Mouse (Mus musculus): Measurements from ENCODE around the gene Ldb1.

Gene Ldb1

DNA sequence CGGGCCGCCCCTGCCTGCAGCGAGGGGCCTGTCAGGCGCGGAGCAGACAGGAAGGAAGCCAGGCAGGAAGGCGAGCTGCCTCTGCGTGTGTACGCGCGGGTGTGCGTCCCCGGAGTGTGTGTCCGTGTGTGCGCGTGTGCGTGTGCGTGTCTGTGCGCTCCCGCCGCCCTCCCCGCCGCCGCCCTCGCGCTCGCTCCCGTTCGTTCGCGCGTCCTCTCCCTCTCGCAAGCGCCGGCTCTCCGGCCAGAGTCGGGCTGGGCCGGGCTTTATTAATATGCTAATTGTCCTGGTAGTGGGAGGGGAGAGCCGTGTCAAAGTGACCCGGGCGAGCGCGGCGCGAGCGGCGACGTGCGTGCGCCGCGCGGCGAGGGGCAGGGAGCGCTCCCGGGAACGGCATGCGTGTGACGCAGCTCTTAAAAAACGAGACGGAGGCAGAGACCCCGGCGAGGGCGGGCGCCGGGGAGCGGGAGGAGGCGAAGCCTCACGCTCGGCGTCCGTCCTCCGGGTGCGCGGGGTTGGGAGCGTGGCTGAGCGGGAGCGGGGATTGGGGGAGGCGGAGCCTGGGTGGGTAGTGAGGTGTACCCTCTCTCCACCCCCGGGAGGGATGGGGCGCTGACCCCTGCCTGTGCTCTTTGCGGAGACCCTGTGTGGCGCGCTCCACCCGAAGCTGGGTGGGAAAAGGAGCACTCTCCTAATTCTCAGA lies at the start of gene Ldb1:
Gene Ldb1, minus strand, starts transcription at position 222 of the 703 bp plus-strand sequence.
- peak; percentile 75 for DNase-seq

DNA sequence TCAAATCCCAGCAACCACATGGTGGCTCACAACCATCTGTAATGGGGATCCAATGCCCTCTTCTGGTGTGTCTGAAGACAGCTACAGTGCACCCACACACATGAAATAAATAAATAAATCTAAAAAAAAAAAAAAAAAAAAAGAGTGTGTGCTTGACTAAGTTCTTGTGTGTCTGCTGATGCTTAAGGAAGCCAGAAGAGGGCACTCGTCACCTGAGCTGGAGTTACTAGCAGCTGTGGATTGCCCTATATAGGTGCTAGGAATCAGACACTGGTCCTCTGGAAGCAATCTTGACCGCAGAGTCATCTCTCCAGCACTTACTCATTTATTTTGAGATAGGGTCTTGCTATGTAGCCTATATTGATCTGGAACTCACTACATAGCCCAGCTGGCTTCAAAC lies 49.1 kb upstream of the Ldb1 start:
- no peak for DNase-seq

DNA sequence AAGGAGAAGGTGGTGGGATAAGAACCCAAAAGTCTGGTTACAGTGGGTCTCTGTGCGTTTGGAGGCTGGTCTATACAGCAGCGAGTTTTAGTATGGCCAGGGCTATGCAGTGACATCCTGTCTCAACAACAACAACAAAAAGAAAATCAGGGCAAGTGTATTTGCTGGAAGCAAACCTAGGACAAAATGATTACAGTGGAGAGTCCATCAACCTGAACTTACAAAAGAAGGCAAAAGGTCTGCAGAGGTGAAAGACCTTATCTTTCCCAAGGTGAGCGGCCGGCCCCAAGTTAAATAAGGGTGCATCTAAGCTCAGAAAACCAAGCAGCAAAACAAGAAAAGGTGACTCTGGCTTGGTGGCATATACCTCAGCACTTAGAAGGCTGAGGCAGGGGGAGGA lies 46.6 kb upstream of the Ldb1 start:
- DNase-seq: no peak

DNA sequence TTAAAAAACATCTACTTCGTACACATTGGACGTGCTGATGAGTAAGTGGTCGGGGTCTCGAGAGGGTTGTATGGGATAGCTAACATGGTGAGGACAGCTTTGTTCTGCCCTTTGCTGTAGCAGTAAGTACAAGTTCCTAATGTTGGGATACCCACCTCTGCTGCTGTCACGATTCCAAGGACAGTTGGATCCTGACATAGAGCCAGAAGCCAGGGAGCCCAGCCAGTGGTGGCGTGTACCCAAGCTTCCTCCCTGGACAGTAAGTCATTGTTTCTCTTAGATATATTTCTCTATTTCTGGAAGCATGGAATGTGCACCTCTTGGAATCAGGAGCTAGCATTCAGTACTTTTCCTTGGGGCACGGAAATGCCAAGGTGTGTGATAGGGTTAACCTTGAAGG lies 42.9 kb upstream of the Ldb1 start:
- DNase-seq: no peak

DNA sequence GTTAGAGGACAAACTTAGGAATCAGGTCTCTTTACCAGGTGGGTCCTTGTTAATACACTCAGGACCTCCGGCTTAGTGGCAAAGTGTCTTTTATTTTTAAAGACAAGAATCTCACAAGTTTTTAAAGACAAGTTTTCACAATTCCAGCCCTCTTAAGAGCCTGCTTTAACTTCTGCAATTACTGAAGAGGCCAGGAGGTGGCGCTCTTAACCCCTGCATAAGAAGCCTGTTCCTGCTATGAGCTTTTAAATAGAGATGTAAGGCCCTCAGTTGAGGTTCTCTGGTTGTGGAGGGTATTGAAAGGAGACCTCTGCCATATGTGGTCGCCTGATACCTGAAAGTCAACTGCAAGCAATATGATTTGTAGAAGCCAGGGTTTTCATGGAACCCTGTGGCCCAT lies 41.3 kb upstream of the Ldb1 start:
- DNase-seq: peak; percentile 48

DNA sequence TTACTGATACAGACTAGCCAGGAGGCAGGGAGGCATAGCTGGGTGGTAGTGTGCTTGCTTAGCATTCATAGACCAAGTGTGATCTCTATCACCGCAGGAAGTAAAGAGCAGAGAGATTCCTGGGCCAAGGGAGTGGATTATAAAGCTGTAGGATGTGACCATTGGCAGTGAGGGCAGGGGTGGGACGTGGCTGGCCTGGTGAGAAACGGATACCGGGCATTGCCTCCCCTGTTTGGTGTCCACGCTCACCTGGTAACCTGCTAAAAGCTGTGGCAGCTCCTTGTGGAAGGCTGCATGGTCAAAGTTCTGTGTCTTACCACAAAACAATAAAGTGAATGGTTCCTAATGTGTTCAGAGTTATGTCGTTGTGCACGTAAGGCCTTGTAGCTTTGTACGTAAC lies 40.2 kb upstream of the Ldb1 start:
- DNase-seq: no peak

DNA sequence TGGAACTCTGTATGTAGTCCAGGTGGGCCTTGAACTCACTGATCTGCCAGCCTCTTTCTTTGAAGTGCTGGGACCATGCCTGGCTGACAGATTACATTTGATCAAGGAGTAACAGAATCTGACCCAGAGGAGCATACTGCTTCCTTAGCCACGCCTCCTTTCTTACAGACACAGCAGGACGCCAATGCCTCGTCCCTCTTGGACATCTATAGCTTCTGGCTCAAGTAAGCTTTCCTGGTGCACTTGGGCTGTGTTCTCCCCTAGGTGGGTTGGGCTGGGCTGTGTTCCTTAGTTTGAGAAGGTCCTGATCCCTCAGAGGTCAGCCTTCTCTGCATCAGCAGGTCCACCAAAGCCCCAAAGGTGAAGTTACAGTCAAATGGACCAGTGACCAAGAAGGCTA lies 33.5 kb upstream of the Ldb1 start:
- no peak for DNase-seq

DNA sequence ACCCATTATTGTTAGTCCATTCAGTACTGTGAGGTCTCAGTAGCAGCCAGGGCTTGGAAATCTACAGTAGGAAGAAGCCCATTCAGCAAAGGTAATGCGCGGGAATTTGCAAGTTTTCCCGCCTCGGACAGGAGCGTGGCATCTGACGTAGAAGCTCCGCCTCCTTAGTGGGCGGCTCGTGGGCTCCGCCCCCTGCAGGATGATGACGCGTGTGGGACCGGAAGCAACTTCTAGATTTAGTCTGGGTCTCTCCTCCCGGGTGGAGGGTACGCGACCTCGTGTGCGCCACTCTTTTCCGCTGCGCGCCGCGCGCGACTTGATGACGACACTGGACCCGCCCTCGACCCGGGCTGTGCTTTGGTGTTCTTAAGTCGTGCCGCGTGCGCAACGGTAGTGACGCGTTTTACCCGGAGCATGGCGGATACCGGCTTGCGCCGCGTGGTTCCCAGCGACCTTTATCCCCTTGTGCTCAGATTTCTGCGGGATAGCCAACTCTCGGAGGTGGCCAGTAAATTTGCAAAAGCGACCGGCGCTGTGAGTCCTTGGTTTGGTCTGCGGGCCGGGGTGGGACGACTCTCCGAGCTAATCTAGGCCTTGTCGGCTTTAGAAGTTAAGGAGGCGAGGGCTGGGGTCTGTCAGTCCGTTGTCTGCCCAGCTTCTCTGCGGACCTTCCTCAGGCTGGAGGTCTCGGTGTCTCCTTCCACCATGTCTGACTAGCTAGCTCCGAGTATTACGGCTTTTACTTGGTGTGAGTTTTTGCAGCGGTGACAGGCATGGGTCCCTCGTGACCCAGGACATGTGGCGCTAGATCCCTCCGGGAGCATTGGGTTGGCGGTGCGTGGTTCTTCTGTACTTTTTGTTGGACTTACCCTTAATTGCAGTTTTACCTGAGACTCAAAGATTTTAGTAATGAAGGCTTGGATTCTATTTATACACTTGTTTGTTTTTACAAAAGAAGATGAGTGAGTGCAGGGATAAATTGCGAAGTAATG lies 30.9 kb upstream of the Ldb1 start, which contains the start of gene Nolc1:
Gene Nolc1, plus strand, starts transcription at position 248 of the 992 bp plus-strand sequence.
- peak; percentile 99 for DNase-seq

DNA sequence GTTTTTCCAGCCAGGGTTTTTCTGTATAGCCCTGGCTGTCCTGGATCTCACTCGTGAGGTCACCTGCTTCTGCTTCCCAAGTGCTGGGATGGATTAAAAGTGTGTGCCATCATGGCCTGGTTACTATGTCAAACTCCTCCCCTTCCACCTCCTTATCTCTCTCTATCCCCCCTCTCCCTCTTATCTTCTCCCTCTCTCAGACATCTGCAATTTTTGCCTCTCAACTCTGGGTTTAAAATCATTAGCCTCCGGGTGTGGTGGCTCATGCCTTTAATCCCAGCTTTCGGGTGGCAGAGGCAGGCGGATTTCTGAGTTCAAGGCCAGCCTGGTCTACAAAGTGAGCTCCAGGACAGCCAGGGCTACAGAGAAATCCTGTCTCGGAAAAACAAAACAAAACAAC lies 29.3 kb upstream of the Ldb1 start:
- no peak for DNase-seq

DNA sequence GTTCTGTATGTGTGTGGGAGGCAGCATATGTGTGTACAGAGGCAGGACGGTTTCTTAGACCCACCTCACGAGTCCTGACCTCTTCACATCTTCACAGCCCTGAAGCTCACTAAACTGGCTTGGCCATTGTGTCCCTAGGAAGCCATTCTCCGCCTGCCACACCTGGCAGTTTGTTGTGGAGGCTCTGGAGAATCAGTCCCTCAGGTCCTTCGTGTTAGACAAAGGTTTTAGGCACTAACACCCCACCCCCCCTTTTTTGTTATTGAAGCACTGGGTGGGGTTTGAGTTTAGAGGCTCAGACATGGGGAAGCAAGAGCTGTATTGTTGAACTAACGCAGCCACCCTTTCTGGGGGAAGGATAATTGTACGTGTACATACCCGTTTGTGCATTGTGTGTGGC lies 28.3 kb upstream of the Ldb1 start:
- no peak for DNase-seq

DNA sequence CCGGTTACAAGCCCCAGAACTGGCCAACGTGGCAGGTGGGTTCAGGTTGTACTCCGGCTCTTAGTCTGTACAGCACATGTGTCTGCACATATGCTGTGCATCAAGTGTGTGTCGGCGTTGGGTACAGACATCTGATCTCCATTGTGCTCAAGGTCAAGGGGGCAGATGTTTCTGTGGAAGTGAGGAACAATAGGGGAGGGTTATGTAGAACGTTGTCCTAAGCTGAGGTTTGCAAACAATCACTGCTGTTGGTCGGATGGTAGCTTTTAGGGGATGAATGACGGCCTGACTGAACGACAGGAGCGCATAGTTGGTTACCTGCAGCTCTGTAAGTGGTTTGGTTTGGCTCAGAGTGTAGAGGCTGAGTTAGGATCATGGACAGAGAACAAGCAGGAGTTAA lies 23.0 kb upstream of the Ldb1 start:
- DNase-seq: no peak

DNA sequence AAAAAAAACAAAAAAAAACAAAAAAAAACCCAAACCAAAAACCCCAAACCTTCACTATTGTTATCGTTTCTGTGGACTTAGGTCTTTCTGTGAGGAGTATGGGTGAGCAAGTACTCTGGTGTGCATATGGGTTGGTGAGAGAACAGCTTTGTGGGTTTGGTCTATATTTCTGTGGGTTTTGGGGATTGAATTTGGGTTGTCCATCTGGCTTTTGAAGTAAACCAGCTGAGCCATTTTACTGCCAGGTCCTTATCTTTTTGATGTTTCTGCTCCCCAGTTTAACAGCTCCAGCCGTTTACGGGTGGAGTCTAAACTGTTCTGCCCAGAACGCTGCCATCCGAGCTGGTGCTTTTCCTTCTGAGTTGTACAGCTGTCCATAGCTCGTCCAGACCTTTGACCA lies 15.8 kb upstream of the Ldb1 start:
- no peak for DNase-seq

DNA sequence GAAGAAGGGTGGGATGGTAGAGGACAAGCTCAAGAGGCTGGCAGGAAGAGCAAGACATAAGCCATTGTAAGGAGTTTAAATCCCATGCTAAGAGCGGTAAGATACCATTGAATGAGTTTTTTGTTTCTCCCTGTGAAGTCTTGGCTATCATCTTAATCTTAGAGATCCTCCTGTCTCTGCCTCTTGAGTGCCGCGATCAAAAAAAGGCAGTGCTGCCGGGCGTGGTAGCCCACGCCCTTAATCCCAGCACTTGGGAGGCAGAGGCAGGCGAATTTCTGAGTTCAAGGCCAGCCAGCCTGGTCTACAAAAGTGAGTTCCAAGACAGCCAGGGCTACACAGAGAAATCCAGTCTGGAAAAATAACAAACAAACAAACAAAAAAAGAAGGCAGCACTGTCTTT lies 13.5 kb upstream of the Ldb1 start:
- no peak for DNase-seq

DNA sequence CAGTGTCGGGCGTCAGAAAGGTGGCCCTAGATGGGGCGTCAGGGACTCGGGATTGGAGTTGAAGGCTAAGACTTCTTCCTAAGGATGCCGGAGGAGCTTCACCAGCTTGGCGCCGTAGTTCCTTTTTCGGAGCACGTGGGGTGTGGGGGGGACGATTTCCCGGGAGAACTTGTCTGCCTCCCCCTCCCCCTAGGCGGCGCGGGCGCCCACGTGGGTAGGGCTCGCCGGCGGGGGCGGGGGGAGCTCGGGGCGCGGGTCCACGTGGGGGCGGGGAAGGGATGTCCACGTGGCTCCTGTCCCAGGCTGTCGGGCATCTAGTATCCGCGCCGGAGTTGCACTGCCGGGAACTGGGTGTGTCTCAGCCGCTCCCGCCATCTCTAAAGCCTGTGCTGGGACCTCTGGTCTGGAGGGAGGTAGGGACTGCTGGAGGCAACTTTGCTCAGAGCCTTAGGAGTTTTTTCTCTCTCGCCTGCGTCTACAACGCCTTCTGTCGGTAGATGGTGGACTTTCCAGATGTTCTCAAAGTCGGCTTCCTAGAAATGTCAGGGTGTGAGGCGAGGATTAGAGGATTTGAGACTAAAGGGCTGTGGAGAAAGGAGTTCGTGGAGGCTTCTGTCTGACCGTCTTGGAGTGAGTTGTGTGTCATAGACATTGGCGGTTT lies 12.1 kb upstream of the Ldb1 start:
- peak; percentile 76 for DNase-seq

DNA sequence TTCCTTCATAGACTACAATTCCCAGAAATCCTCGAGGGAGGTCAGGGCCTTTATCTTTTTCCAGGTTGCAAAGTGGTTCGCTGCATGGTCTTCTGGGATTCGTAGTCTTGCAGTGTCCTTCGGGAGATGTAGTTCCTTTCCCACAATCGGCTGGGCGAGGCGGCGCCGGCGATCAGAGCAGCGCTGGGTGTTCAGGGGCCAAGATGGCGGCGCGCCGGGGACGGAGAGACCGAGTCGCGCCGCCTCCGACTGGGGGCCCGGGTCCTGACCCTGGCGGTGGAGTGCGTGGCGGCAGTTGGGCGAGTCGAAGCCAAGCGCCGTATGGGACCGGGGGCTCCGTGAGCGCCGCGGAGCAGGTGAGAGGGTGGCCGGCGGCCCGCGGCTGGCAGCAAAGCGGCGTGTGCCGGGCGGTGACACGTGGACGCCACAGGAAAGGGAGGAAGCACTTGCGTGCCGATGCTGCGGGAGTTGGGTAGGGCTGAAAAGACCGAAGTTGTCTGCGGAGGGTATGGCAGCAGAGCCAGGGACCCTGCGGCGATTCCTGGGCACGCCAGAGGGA lies 11.5 kb upstream of the Ldb1 start:
- DNase-seq: peak; percentile 91

DNA sequence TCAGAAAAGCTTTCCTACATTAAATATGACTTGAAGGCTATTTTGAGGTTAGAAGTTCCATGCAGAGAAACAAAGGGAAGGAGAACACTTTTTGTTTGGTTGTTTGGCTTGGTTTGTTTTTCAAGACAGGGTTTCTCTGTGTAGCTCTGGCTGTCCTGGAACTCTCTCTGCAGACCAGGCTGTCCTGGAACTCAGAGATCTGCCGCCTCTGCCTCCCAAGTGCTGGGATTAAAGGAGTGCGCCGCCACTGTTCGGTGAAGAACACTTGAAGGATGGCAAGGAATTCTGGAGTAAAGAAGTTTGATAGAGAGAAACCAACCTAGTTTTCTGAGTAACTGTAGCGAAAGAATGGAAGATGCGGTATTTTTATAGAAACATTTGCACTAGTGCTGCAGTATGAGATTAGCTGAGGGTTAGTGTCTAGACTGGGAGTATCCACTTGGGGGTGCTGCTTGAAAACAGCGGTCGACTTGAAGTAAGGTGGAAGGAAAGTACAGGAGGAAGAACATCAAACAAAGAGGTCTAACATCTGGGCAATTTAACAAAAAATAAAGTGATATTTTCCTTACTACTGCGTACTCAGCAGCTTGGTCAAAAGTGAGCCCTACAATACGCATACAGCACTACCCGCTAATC lies 10.9 kb upstream of the Ldb1 start:
- no peak for DNase-seq

DNA sequence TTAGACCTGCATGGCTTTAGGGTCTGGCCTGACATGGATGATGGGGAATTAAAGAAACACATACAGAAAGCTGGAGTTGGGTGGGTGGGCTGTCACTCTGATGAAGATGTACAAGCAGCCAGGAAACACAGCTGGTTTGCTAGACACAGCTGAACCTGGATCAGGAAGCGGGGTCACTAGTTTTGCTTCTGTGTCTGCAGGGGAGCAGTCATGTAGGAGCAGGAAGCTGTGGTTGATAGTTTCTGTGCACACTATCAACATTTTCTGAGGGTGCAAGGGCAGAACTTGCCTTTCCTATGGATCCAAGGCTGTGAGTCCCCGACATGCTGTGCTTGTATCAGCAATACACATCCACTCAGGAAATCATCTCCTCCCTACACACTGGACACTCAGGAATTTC lies 5.4 kb upstream of the Ldb1 start:
- peak; percentile 60 for DNase-seq

DNA sequence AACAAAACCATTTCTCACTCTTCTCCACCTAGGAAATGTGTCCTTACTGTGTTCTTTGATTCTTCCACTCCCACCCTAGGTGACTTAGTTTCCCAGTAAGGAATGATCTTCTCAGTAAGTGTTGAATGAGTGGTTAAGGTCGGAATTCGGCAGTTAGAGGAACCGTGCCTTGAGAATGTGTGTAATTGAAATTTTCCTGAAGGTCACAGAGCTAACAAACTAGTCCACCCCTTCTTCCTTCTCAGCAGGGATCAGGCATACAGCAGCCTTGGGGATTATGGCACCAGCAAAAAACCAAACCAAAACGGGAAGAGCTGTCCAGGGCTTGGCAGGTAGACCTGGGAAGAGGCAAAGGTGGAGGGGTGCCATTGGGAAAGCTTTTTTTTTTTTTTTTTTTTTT lies 4.1 kb upstream of the Ldb1 start:
- no peak for DNase-seq

DNA sequence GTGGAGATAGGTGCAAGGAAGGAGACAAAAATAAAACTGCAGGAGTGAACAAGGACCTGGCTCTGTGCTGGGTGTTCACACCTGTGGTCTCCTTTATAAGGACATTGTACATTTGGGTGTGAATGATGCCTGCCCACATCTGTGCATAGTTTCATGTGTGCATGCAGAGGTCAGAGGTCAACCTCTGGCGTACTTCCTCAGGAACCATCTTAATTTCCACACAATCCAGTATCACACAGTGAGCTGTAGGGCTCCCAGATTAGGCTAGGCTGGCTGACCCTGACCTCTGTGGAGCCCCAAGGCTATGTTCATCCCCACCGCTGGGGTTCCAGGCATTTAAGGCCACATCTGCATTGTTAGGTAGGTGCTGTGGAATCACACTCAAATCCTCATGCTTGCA lies 2.4 kb upstream of the Ldb1 start:
- DNase-seq: no peak

DNA sequence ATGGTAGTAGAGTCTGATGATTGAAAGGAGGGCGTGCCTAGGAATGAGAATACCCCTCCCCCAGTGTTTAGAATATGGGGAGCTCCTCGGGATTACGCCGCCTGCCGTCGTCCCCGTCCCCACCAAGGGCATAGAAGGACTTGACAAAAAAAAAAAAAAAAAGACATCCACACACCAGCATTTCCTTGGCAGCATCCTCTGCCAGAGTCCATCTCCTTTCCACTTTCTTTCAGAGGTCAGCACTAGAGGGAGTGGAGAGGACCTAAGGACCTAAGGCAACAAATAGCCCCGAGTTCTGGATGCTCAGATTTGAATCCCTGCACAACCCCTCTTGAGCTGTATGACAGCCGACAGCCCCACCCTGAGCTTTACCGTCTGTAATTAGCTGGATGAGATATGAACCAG lies 1.6 kb upstream of the Ldb1 start:
- no peak for DNase-seq

DNA sequence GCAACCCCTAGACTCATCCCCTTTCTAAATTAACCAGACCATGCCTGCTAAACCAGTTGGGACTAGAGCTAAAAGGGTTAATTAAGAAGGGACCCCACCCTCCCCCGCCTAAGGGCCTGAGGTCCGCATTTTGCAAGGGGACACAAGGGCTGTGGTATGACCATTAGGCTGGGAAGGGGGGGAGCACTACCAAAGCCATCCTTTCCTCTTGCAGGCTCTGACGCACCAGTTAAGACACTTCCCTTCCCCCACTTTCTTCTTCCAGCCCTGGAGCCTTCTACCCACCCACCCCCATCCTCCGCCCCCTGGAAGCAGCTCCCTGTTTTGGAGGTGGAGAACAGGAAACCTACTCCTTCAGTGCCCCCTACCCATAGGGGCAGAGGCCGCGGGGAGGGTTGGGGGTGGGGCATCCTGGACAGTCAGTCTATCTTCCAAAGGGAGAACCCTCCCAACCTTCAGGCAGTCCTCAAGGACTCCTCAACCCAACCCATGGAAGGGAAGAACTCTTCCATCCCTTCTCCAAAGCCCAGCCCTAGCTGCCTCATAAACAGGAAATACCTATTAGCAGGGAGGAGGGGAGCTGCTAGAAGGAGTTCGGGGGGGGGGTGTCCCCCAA lies 790 bp upstream of the Ldb1 start:
- no peak for DNase-seq

DNA sequence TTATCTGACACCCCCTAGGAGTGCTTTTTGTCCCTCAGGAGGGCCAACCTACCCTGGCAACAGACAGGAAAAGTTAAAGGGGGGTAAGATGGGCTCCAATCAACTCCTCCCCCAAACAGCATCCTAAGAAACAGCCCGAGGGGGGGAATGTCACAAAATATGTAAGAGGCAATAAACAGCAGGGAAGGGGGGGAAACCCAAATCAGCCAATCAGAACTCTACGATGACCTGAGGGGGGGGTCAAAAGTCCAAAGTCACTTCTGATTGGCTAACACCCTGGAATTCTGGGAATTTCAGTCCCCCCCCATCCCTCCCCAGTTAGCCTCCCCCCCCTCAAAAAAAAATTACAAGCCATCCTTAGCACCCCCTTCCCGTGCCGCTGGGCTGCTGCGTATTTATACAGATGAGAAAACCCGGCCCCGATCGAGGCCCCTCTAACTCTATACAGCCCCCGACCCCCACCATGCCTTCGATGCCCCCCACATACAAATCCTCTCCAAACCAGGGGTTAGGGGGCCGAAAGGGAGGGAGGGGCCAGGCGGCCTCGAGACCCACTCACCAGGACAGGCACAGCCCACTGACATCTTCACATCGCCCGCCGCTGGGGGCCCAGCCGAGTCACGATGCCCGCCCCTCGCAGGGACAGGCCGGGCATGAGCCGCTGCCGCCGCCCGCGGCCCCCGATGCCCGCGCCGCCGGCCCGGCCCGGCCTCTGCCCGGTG lies 582 bp downstream of the Ldb1 start, which contains the start of gene Pprc1:
Gene Pprc1, plus strand, starts transcription at position 616 of the 722 bp plus-strand sequence.
- peak; percentile 30 for DNase-seq

All from thymus, postnatal 25 days (tissue).